Mouse (Mus musculus): ENCODE measurements around the gene Gm21973.

DNA sequence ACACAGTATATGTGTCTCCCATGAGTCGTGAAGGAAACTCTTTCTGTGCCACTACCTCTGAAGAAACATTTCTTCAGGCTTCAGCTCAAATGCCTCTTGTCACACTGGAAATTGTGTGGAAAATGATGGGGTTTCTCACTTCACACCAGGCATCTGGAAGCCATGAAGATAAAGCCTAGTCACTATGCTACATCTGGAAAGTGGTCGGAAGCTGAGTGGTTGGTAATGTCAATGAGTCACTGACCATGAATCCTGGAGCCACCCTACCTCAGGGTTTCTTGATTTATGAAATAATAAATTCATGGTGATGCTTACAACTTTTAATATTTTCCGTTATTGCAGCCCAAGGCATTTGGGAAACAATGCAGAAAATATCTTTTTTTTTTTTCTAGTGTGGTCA lies 84.7 kb downstream of the Gm21973 start:
- no peak for TF ChIP-seq POLR2A (IDR thresholded peaks at IDR 0.05; ENCODE audit: insufficient read depth, low read depth, low read length)
- TF ChIP-seq CTCF (IDR thresholded peaks at IDR 0.05), result no peak
- TF ChIP-seq EP300 (IDR thresholded peaks at IDR 0.05; ENCODE audit: insufficient read depth, low read depth, low read length), result no peak

Measured in heart, adult 2 months (tissue).